Mouse (Mus musculus) cortical plate, adult 2 months (tissue): ENCODE measurements around the gene Rora.

ENCODE experiments used
- CTCF ChIP-seq: fragments of 200-500 bp; IDR thresholded peaks from 2 replicates; pipeline ENCODE4 v1.5.1; 2011; ENCODE audit warnings: mild to moderate bottlenecking, control low read depth, low read length; ENCODE audit not compliant: insufficient read depth; ENCODE audit errors: extremely low read depth
- POLR2A ChIP-seq: fragments of 200-500 bp; IDR thresholded peaks from 2 replicates; pipeline ENCODE4 v1.6.1; 2011; ENCODE audit warnings: mild to moderate bottlenecking, low read length, control low read depth; ENCODE audit not compliant: insufficient read depth; ENCODE audit errors: extremely low read depth

DNA sequence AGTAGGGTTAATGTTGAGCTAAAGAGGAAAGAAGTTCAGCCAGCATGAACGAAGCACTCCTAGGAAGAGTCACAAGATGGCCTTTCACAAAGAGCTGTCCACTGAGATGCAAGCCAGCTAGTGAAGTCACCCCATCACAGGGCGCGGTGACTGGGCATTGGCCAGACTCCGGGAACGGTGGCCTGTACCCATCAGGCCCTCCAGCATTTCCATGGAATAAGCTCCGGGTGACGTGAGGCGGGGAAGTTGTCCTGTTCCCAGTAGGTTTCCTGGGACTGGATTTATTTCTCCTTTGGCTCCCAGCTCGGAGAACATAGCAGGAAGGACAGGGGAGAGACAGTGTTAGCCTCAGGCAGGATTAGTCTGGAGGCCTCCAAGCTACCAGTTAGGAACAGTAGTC is 481.0 kb downstream of the Rora start:
- TF ChIP-seq CTCF (no peak), POLR2A (no peak)
